Mouse (Mus musculus) embryonic facial prominence, embryonic 14.5 days (tissue): ENCODE measurements around the gene Gm49396. TPM values are rescaled to one million over a fixed set of nuclear protein-coding genes. Genes with fewer than 3 reads are reported as not detected.

Source experiments
- ATAC-seq: fragments of 200-750 bp; cut with Nextera tagmentation; 2 replicates; pipeline ENCODE4 v1.8.0; 2017; ENCODE audit warnings: low read depth, moderate number of reproducible peaks, moderate TSS enrichment
- DNase-seq: peaks from one replicate; pipeline ENCODE4 v3.0.0-alpha.2; 2015; ENCODE audit warnings: low spot score
- H3K27ac ChIP-seq: fragments of 300-500 bp; sonication (generic); replicated peaks from 2 replicates; pipeline ENCODE4 v1.5.1; 2014; ENCODE audit warnings: low read depth, mild to moderate bottlenecking, low read length, moderate library complexity
- H3K27me3 ChIP-seq: fragments of 300-500 bp; sonication (generic); replicated peaks from 2 replicates; pipeline ENCODE4 v1.6.1; 2014; ENCODE audit warnings: low read length; ENCODE audit not compliant: control insufficient read depth, insufficient read depth
- H3K36me3 ChIP-seq: fragments of 300-500 bp; sonication (generic); 2 replicates; pipeline ENCODE4 v1.6.1; 2014; ENCODE audit warnings: low read length, mixed read lengths; ENCODE audit not compliant: control insufficient read depth, insufficient read depth
- H3K4me1 ChIP-seq: fragments of 300-500 bp; sonication (generic); 2 replicates; pipeline ENCODE4 v1.6.1; 2014; ENCODE audit warnings: antibody characterized with exemption, low read length; ENCODE audit not compliant: control insufficient read depth, insufficient read depth
- H3K4me2 ChIP-seq: fragments of 300-500 bp; sonication (generic); 2 replicates; pipeline ENCODE4 v1.6.1; 2014; ENCODE audit warnings: low read depth, mild to moderate bottlenecking, low read length, moderate library complexity, mixed read lengths
- H3K4me3 ChIP-seq: fragments of 300-500 bp; sonication (generic); 2 replicates; pipeline ENCODE4 v1.5.1; 2014; ENCODE audit warnings: low read depth, mild to moderate bottlenecking, low read length
- H3K9ac ChIP-seq: fragments of 300-500 bp; sonication (generic); 2 replicates; pipeline ENCODE4 v1.6.1; 2014; ENCODE audit warnings: low read depth, mild to moderate bottlenecking, low read length, moderate library complexity, mixed read lengths
- H3K9me3 ChIP-seq: fragments of 300-500 bp; sonication (generic); 2 replicates; pipeline ENCODE4 v1.6.1; 2016; ENCODE audit warnings: low read length; ENCODE audit not compliant: control insufficient read depth
- WGBS: fragments of 180-500 bp; shearing (Covaris S2); extraction: QIAGEN DNeasy Blood & Tissue Kit; methylation state at CpG from one replicate; pipeline ENCODE4 v1.1.7; 2014; 5-methylcytosine and 5-hydroxymethylcytosine counted together
- polyA plus RNA-seq: library from polyadenylated mRNA; unstranded; fragments of >200 nt; fragmentation: Nextera tagmentation; extraction: Ambion mirVana; gene quantifications from 2 replicates; pipeline ENCODE4 v1.2.1, GENCODE M21; 2014

The Gm49396 gene
- polyA plus RNA-seq, 1 experiment from 2014 or later = 5.1 TPM

DNA sequence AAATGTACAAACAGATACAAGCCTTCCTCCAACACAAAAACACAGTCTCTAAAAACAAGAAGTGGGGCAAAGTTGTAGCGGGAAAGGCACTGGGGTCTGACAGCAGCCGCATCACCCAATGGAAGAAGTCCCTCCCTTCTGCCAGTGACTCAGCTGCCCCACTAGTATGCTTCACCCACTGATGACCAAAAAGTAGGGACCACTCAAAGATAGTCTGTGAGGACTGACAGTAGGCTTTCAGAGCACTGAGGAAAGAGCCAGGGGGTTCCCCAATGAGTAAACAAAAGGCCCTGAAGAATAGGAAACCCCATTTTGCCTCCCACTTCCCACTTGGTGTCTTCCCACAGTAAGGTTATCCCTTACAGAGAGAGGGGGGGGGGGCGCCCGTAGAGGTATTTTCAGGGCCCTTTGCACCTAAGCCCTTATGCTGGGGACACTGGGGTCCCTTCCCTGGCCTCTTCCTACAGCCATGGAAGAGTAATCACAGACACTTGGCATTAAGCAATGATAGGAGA is 31.4 kb downstream of the Gm49396 start:
- no peak overlapping the region for H3K4me2 ChIP-seq
- H3K27ac ChIP-seq = no peak overlapping the region
- H3K9me3 ChIP-seq = no peaks in the 10 kb centered on the region
- DNase-seq = no peak
- WGBS = 78% methylated on average over 2 of the region's 4 CpGs
- no peak overlapping the region for H3K4me3 ChIP-seq
- no peaks in the 10 kb centered on the region for H3K36me3 ChIP-seq
- no peaks in the 10 kb centered on the region for H3K27me3 ChIP-seq
- ATAC-seq = no peak
- no peak overlapping the region for H3K9ac ChIP-seq
- H3K4me1 ChIP-seq = no peaks in the 10 kb centered on the region

DNA sequence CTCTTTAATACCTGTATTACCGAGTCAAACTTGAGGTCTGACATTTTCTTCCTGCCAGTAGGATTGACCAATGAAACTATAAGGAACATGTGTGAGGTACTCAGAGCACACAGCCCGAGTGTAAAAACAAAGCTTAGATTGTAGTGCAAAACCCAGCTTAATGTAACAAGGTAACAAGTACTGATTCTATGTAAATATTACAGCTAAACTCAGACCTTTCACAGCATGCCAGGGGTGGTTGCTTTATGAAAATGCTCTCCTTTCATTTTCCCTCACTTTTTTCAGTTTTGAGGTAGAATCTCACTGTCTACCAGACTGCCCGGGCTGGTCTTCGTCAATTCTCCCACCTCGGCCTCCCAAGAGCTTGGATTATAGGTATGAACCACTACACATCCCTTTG is 32.9 kb downstream of the Gm49396 start:
- no peaks in the 10 kb centered on the region for H3K27me3 ChIP-seq
- no peaks in the 10 kb centered on the region for H3K9me3 ChIP-seq
- H3K36me3 ChIP-seq = no peaks in the 10 kb centered on the region
- H3K9ac ChIP-seq = no peak overlapping the region
- H3K27ac ChIP-seq = no peak overlapping the region
- H3K4me1 ChIP-seq = no peaks in the 10 kb centered on the region
- WGBS = 74% methylated on average over 5 of the region's 5 CpGs
- H3K4me2 ChIP-seq = no peak overlapping the region
- DNase-seq (no peak), ATAC-seq (no peak)
- H3K4me3 ChIP-seq = no peak overlapping the region

DNA sequence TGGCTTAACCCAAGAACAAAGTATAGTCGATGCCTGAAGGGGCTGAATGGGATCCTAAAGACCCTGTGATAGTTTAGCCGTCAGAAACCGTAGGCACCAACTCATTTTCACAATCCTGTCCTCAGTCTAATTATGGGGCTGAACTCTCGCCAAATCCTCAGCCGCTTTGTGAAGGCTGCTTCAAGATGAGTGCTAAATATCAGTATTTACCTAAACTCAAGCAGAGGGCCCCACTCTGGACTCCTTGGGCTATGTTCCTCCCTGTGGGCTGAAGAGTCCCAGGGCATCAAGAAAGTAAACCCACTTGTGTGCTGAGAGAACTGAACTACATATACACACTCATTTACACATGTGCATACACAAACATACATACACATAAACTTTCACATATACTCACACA is 33.7 kb downstream of the Gm49396 start:
- Histone ChIP-seq H3K27me3 (no peaks in the 10 kb centered on the region), H3K4me3 (no peak overlapping the region), H3K4me1 (no peaks in the 10 kb centered on the region), H3K9ac (no peak overlapping the region), H3K27ac (no peak overlapping the region), H3K36me3 (no peaks in the 10 kb centered on the region), H3K4me2 (no peak overlapping the region), H3K9me3 (no peaks in the 10 kb centered on the region)
- WGBS = 66% methylated on average over 5 of the region's 5 CpGs
- DNase-seq (no peak), ATAC-seq (no peak)

DNA sequence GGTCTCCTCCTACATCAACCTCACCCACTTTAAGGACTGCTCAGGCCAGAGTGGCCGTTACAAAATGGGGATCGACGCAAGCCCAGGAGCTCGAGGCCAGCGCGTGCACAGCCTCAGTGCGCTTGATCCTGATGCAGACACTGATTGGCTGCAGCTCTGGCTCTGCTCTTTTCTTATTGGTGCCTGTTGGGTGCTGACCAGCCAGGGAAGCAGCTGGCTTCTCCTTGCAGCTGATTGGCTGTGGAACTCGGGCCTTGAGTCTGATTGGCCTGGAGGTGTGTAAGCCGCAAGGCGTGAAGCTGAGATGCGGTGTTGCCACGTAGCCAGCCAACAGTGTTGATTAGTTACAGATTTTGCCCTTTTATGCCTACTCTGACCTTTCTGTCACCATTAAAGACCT is 35.6 kb downstream of the Gm49396 start, which contains the start of gene Zbtb32:
TSS of gene Zbtb32 (minus strand) at position 124 of the 400 bp plus-strand sequence.
- WGBS = 91% methylated on average over 12 of the region's 12 CpGs
- Histone ChIP-seq H3K9me3 (no peaks in the 10 kb centered on the region), H3K4me3 (no peak within 1 kb of the TSS), H3K4me1 (no peaks in the 10 kb centered on the region), H3K4me2 (no peak within 1 kb of the TSS), H3K36me3 (no peaks in the 10 kb centered on the region), H3K27me3 (no peaks in the 10 kb centered on the region), H3K27ac (no peak within 1 kb of the TSS), H3K9ac (no peak within 1 kb of the TSS)
- ATAC-seq = no peak
- DNase-seq = no peak

DNA sequence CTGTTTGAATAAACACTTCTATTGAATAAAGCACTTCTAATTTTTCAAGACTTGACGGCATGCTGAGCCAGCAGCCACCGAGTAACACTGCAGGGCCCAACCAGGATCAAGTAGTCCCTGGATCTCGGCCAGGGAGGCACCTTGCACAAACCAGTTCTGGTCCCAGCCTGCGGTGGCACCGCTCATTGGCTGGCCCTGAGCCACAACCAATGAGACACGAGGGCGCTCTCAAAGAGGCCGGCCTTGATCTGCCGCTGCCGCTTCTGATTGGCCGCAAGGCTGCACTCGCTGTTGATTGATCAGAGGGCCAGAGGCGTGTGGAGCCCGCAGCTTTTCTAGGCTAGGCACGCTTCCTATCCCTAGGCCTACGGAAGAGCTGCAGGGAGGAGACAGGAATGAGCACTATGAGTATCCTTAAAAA is 36.8 kb downstream of the Gm49396 start:
- ATAC-seq = peak; percentile 95
- Histone ChIP-seq H3K9ac (no peak overlapping the region), H3K27ac (peak overlapping the region; percentile 28; the same call in 1 of the 2 replicates), H3K4me3 (no peak overlapping the region), H3K4me2 (no peak overlapping the region), H3K4me1 (no peaks in the 10 kb centered on the region), H3K36me3 (no peaks in the 10 kb centered on the region), H3K9me3 (no peaks in the 10 kb centered on the region), H3K27me3 (no peaks in the 10 kb centered on the region)
- DNase-seq = peak; percentile 96
- under 1% methylated on average over 16 of the region's 16 CpGs for WGBS

DNA sequence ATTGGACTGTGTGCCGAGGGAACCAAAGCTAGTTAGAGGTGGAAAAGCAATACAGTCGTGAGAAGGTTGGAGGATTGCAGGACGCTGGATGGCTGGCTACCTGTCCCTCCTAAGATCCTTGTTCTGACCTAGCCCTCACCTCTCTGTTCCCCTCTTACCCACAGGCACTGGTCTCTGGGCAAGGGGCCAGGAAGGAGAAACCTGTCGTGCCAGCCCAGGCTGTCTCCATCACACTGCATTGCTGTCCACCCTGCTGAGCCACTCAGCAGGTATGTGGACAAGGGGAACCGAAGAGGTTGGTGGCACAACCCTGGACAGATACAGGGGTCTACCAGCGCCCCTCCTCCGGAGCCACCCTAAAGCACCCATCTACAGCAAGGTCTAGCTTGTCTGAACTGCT is 37.5 kb downstream of the Gm49396 start:
- Histone ChIP-seq H3K4me1 (no peaks in the 10 kb centered on the region), H3K9ac (no peak overlapping the region; the same call in 1 of the 2 replicates), H3K4me2 (no peak overlapping the region), H3K36me3 (no peaks in the 10 kb centered on the region), H3K4me3 (no peak overlapping the region), H3K27me3 (no peaks in the 10 kb centered on the region), H3K27ac (peak overlapping the region; percentile 28; the same call in 1 of the 2 replicates), H3K9me3 (no peaks in the 10 kb centered on the region)
- ATAC-seq (no peak; the same call in 1 of the 2 replicates), DNase-seq (peak; percentile 13)
- 72% methylated on average over 7 of the region's 7 CpGs for WGBS

DNA sequence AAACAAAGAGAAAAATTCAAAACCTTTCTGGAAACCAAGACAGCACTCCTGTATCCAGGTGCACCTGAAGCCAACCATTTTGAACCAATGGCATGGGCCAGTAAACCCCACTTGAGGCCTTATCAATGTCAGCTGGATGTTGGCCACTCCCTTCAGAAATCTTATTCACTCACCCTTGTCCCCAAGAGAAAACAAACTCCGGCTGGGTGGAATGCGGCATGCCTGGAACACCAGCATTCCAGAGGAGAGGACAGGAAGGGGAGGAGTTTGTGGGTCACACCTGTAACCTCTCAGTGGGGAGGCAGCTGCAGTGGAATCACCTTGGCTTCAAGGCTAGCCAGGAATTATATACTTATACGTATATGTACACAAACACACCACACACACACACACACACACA is 39.4 kb downstream of the Gm49396 start:
- DNase-seq = peak; percentile 66
- 19% methylated on average over 3 of the region's 3 CpGs for WGBS

DNA sequence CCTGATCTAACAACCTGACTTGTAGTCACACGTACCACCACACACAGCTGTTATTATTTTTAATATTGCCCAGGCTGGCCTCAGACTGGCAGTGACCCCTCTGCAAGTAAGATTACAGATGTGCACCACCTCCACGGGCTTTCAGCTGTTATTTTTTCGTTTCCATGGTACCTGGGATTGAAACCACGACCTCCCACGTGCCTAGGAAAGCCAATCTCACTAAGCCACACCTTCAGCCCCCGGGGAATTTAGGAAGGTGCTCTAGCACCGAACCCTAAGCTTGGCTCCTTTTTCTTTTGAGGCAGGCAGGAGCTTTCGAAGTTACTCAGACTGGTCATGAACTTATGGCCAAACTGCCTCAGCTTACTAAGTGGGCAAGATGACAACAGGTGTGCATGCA is 41.3 kb downstream of the Gm49396 start:
- H3K9ac ChIP-seq = no peak overlapping the region
- 40% methylated on average over 8 of the region's 8 CpGs for WGBS

More for the DNA sequence above, 39.4 kb downstream of the Gm49396 start:
- ATAC-seq = peak; percentile 15; the same call in 1 of the 2 replicates
- Histone ChIP-seq H3K36me3 (no peaks in the 10 kb centered on the region), H3K4me3 (no peak overlapping the region), H3K27ac (no peak overlapping the region), H3K9me3 (no peaks in the 10 kb centered on the region), H3K9ac (no peak overlapping the region), H3K4me2 (no peak overlapping the region), H3K4me1 (no peaks in the 10 kb centered on the region), H3K27me3 (no peaks in the 10 kb centered on the region)

DNA sequence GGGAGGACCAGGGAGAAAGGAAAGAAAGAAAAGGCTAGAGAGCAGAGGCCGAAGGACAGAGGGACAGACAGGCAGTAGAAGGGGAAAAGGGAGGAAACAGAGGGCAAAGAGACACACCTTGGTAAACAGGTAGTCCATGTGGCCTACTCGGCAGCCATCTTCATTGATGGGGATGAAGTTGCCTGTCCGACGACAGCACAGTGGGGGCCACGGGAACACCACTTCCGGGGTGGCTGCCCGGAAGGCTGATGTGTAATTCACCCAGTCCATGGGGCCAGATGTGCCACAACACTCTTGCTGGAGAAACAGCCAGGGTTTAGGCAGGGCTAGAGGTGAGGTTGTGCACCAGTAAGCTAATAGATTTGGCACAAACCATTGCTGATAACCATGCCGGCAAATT is 41.8 kb downstream of the Gm49396 start:
- Histone ChIP-seq H3K27me3 (no peaks in the 10 kb centered on the region), H3K4me2 (no peak overlapping the region), H3K4me3 (no peak overlapping the region), H3K9me3 (no peaks in the 10 kb centered on the region), H3K27ac (no peak overlapping the region), H3K4me1 (no peaks in the 10 kb centered on the region), H3K36me3 (no peaks in the 10 kb centered on the region), H3K9ac (no peak overlapping the region)
- no peak for DNase-seq
- 85% methylated on average over 8 of the region's 8 CpGs for WGBS
- ATAC-seq = no peak

More for the DNA sequence above, 41.3 kb downstream of the Gm49396 start:
- no peaks in the 10 kb centered on the region for H3K9me3 ChIP-seq
- no peak overlapping the region for H3K4me3 ChIP-seq
- no peaks in the 10 kb centered on the region for H3K36me3 ChIP-seq
- peak; percentile 35 for DNase-seq
- ATAC-seq = no peak
- no peaks in the 10 kb centered on the region for H3K4me1 ChIP-seq
- H3K4me2 ChIP-seq = no peak overlapping the region
- H3K27me3 ChIP-seq = no peaks in the 10 kb centered on the region
- no peak overlapping the region for H3K27ac ChIP-seq
